Mouse (Mus musculus): ENCODE measurements at regions not wholly inside any gene's neighbourhood (a gene's known extent, or its start where the extent isn't known, plus 50 kb on each side); places are given as distances from the start of the nearest gene placed in this dataset.

DNA sequence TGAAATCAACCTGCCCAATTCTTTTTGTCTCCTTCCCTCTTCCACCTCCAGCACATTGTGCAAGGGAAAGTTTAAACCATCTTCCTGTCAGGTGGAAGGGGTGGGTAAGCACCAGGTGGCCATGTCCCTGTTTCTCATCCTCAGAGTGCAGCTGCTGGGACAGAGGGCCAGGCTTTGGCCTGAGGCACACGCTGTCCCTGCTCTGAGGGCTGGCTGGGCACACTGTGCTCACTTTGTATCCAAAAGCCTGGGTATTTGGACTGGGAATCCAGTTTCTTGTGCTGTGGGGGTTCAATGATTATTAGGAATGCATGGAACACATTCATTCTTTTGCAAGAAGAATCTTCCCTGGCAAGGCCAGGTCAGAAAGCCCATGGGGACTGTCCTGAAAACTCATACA, 153.9 kb upstream of the Trp63 start:
- TF ChIP-seq CTCF (IDR thresholded peaks at IDR 0.05; ENCODE audit: borderline replicate concordance, extremely low read depth, insufficient read depth, insufficient read length) (no peak), POLR2A (IDR thresholded peaks at IDR 0.05; ENCODE audit: borderline replicate concordance, extremely low read depth, insufficient read depth, insufficient read length, poor library complexity, severe bottlenecking) (no peak)
